Comparison of ENCODE assay signal across 8 mouse cellular contexts in genomic region chr19:42166130-42166529, GRCm38 (mm10). TPM values are rescaled to one million over a fixed set of nuclear protein-coding genes. Genes with fewer than 3 reads are reported as not detected.
DNase-seq lines count a peak whose midpoint lies in the region; ATAC-seq and TF ChIP-seq lines count a peak whose summit lies in the region.

No protein-coding gene starts in this region.

- H3K9me3 ChIP-seq in forebrain, embryonic 10.5 days: no peaks in the 10 kb centered on the region
- H3K9me3 ChIP-seq in liver, embryonic 16.5 days (replicated peaks; ENCODE audit: control insufficient read depth, low read length): no peaks in the 10 kb centered on the region
- no peaks in the 10 kb centered on the region for H3K9me3 ChIP-seq in neural tube, embryonic 13.5 days
- no peaks in the 10 kb centered on the region for H3K9me3 ChIP-seq in stomach, postnatal 0 days (ENCODE audit: control insufficient read depth, low read length)

- WGBS in forebrain, embryonic 10.5 days: 8% methylated on average over 12 of the region's 12 CpGs
- 3% methylated on average over 12 of the region's 12 CpGs for WGBS in liver, embryonic 16.5 days (ENCODE audit: insufficient replicate concordance)
- WGBS in neural tube, embryonic 13.5 days: 2% methylated on average over 12 of the region's 12 CpGs
- 3% methylated on average over 12 of the region's 12 CpGs for WGBS in stomach, postnatal 0 days

- TF ChIP-seq CTCF in stomach, postnatal 0 days (IDR thresholded peaks at IDR 0.05; ENCODE audit: low read depth): peak; percentile 95

- H3K27ac ChIP-seq in brown adipose tissue, adult 24 weeks (replicated peaks; ENCODE audit: low read depth, low read length): no peak overlapping the region
- H3K27ac ChIP-seq in forebrain, embryonic 10.5 days: 0 out of 2 replicates have a peak overlapping the region, but pooled peaks have one; percentile 1
- H3K27ac ChIP-seq in liver, embryonic 16.5 days (ENCODE audit: low read length): no peak overlapping the region
- H3K27ac ChIP-seq in neural tube, embryonic 13.5 days (replicated peaks): no peak overlapping the region
- H3K27ac ChIP-seq in stomach, postnatal 0 days (replicated peaks): no peak overlapping the region

- H3K27me3 ChIP-seq in forebrain, embryonic 10.5 days (ENCODE audit: poor library complexity, severe bottlenecking): peaks cover 37% of the 10 kb centered on the region
- H3K27me3 ChIP-seq in liver, embryonic 16.5 days (ENCODE audit: control insufficient read depth, insufficient read depth, low read depth, low read length): no peaks in the 10 kb centered on the region
- H3K27me3 ChIP-seq in neural tube, embryonic 13.5 days: peaks cover 26% of the 10 kb centered on the region
- no peaks in the 10 kb centered on the region for H3K27me3 ChIP-seq in stomach, postnatal 0 days (ENCODE audit: control insufficient read depth, insufficient read depth, low read length)

- peak; percentile 78 to 83 for DNase-seq in CD8-positive naive resting alpha-beta T cell, adult 2 months (ENCODE audit: low read depth in 2 of 2, low spot score in 2 of 2)
- DNase-seq in forebrain, embryonic 10.5 days (ENCODE audit: extremely low spot score, low spot score): peak; percentile 80
- peak; percentile 89 to 95 for DNase-seq in heart, postnatal 14 days
- peak; percentile 94 to 97 for DNase-seq in kidney, postnatal 4 days
- DNase-seq in stomach, postnatal 0 days (ENCODE audit: low spot score): peak; percentile 86

- TF ChIP-seq EP300 in stomach, postnatal 0 days (optimal IDR thresholded peaks at IDR 0.05): no peak

- H3K36me3 ChIP-seq in forebrain, embryonic 10.5 days (replicated peaks): no peaks in the 10 kb centered on the region
- no peaks in the 10 kb centered on the region for H3K36me3 ChIP-seq in liver, embryonic 16.5 days (ENCODE audit: control insufficient read depth, insufficient read depth)
- no peaks in the 10 kb centered on the region for H3K36me3 ChIP-seq in neural tube, embryonic 13.5 days
- no peaks in the 10 kb centered on the region for H3K36me3 ChIP-seq in stomach, postnatal 0 days (ENCODE audit: control insufficient read depth, insufficient read depth, low read length)

- peak overlapping the region; percentile 31; the same call in 1 of the 2 replicates for H3K4me3 ChIP-seq in brown adipose tissue, adult 24 weeks (ENCODE audit: insufficient read depth, low read depth, low read length)
- peak overlapping the region; percentile 23; the same call in 1 of the 2 replicates for H3K4me3 ChIP-seq in forebrain, embryonic 10.5 days
- H3K4me3 ChIP-seq in liver, embryonic 16.5 days (ENCODE audit: low read depth, low read length): peak overlapping the region; percentile 24
- H3K4me3 ChIP-seq in neural tube, embryonic 13.5 days: no peak overlapping the region
- no peak overlapping the region for H3K4me3 ChIP-seq in stomach, postnatal 0 days (ENCODE audit: low read depth, low read length)

- ATAC-seq in liver, embryonic 16.5 days (ENCODE audit: low read depth): no peak
- ATAC-seq in neural tube, embryonic 13.5 days (ENCODE audit: low read depth): no peak
- no peak for ATAC-seq in stomach, postnatal 0 days (ENCODE audit: low FRiP score, low TSS enrichment)

- intact Hi-C loops in heart, postnatal 14 days (cut with DNase I): loop anchor here (1.0 to 5.0 kb wide), 2 partner anchors 22 to 129 kb away; partner anchors contain the start of gene Ankrd2

- H3K4me1 ChIP-seq in brown adipose tissue, adult 24 weeks (ENCODE audit: control insufficient read depth, insufficient read depth, insufficient read length, low read length): peaks cover under 1% of the 10 kb centered on the region; the same call in 1 of the 2 replicates
- H3K4me1 ChIP-seq in forebrain, embryonic 10.5 days: peaks cover 15% of the 10 kb centered on the region
- H3K4me1 ChIP-seq in liver, embryonic 16.5 days (ENCODE audit: control insufficient read depth, low read depth, low read length): peaks cover 15% of the 10 kb centered on the region
- H3K4me1 ChIP-seq in neural tube, embryonic 13.5 days (replicated peaks): peaks cover 43% of the 10 kb centered on the region
- H3K4me1 ChIP-seq in stomach, postnatal 0 days (replicated peaks; ENCODE audit: control insufficient read depth, insufficient read depth): no peaks in the 10 kb centered on the region; the same call in none of the 2 replicates

- peak overlapping the region; percentile 44 for H3K4me2 ChIP-seq in liver, embryonic 16.5 days (ENCODE audit: low read depth, low read length)
- H3K4me2 ChIP-seq in neural tube, embryonic 13.5 days: peak overlapping the region; percentile 44
- H3K4me2 ChIP-seq in stomach, postnatal 0 days (replicated peaks; ENCODE audit: low read depth): peak overlapping the region; percentile 47

- H3K9ac ChIP-seq in liver, embryonic 16.5 days (ENCODE audit: low read depth, low read length): no peak overlapping the region
- H3K9ac ChIP-seq in neural tube, embryonic 13.5 days: peak overlapping the region; percentile 41; the same call in 1 of the 2 replicates
- H3K9ac ChIP-seq in stomach, postnatal 0 days (ENCODE audit: low read length): no peak overlapping the region

RNA-seq across cellular contexts. Expression of gene Zfyve27, which starts 2.4 kb away (rescaled TPM):
- polyA plus RNA-seq in brown adipose tissue, adult 24 weeks (2012; ENCODE audit: insufficient read depth, insufficient read length, missing spikeins): 11.3 and 12.7 TPM in 2 replicates
- 27.0 and 30.3 TPM in 2 replicates for polyA plus RNA-seq in forebrain, embryonic 10.5 days (2016; fragmentation: Nextera tagmentation; extraction: Ambion mirVana)
- 10 to 100 TPM; 24.6 to 26.5 TPM for total RNA-seq in heart, postnatal 14 days (2021)
- 8.5 and 9.9 TPM in 2 replicates for polyA plus RNA-seq in liver, embryonic 16.5 days (2015; fragmentation: Nextera tagmentation; extraction: Ambion mirVana)
- polyA plus RNA-seq in neural tube, embryonic 13.5 days (2015; fragmentation: Nextera tagmentation; extraction: Ambion mirVana): 62.0 and 65.1 TPM in 2 replicates
- 14.1 and 15.3 TPM in 2 replicates for polyA plus RNA-seq in stomach, postnatal 0 days (2015; fragmentation: Nextera tagmentation; extraction: Ambion mirVana)

RNA-seq across cellular contexts. Expression of gene Marveld1, which starts 18.9 kb away (rescaled TPM):
- polyA plus RNA-seq in brown adipose tissue, adult 24 weeks (2012; ENCODE audit: insufficient read depth, insufficient read length, missing spikeins): 33.6 and 41.9 TPM in 2 replicates
- polyA plus RNA-seq in forebrain, embryonic 10.5 days (2016; fragmentation: Nextera tagmentation; extraction: Ambion mirVana): 2.4 and 3.1 TPM in 2 replicates
- 10 to 100 TPM; 21.6 to 23.8 TPM for total RNA-seq in heart, postnatal 14 days (2021)
- polyA plus RNA-seq in liver, embryonic 16.5 days (2015; fragmentation: Nextera tagmentation; extraction: Ambion mirVana): 2.0 TPM in 2 replicates
- polyA plus RNA-seq in neural tube, embryonic 13.5 days (2015; fragmentation: Nextera tagmentation; extraction: Ambion mirVana): 3.2 and 4.1 TPM in 2 replicates
- polyA plus RNA-seq in stomach, postnatal 0 days (2015; fragmentation: Nextera tagmentation; extraction: Ambion mirVana): 15.3 and 23.6 TPM in 2 replicates

RNA-seq across cellular contexts. Expression of gene Sfrp5, which starts 35.9 kb away (rescaled TPM):
- 2.8 and 4.7 TPM in 2 replicates for polyA plus RNA-seq in brown adipose tissue, adult 24 weeks (2012; ENCODE audit: insufficient read depth, insufficient read length, missing spikeins)
- 0.14 TPM in 1 of 2 replicates, not detected in the other for polyA plus RNA-seq in forebrain, embryonic 10.5 days (2016; fragmentation: Nextera tagmentation; extraction: Ambion mirVana)
- total RNA-seq in heart, postnatal 14 days (2021): 1 to 10 TPM; 1.2 to 3.3 TPM
- polyA plus RNA-seq in liver, embryonic 16.5 days (2015; fragmentation: Nextera tagmentation; extraction: Ambion mirVana): 0.37 TPM in 1 of 2 replicates, not detected in the other
- 20.0 and 26.8 TPM in 2 replicates for polyA plus RNA-seq in neural tube, embryonic 13.5 days (2015; fragmentation: Nextera tagmentation; extraction: Ambion mirVana)
- 0.55 and 0.74 TPM in 2 replicates for polyA plus RNA-seq in stomach, postnatal 0 days (2015; fragmentation: Nextera tagmentation; extraction: Ambion mirVana)

RNA-seq across cellular contexts. Expression of gene Avpi1, which starts 37.3 kb away (rescaled TPM):
- 12.6 and 16.8 TPM in 2 replicates for polyA plus RNA-seq in brown adipose tissue, adult 24 weeks (2012; ENCODE audit: insufficient read depth, insufficient read length, missing spikeins)
- 23.5 and 23.9 TPM in 2 replicates for polyA plus RNA-seq in forebrain, embryonic 10.5 days (2016; fragmentation: Nextera tagmentation; extraction: Ambion mirVana)
- total RNA-seq in heart, postnatal 14 days (2021): 10 to 100 TPM; 10.8 to 11.7 TPM
- 22.5 and 24.8 TPM in 2 replicates for polyA plus RNA-seq in liver, embryonic 16.5 days (2015; fragmentation: Nextera tagmentation; extraction: Ambion mirVana)
- 9.1 and 9.7 TPM in 2 replicates for polyA plus RNA-seq in neural tube, embryonic 13.5 days (2015; fragmentation: Nextera tagmentation; extraction: Ambion mirVana)
- polyA plus RNA-seq in stomach, postnatal 0 days (2015; fragmentation: Nextera tagmentation; extraction: Ambion mirVana): 108 and 117 TPM in 2 replicates

Comparison
In these comparisons a context has a peak if more than half of its experiments do, and no peak if none do; other contexts are left out.
1. H3K4me3 ChIP-seq: peak in brown adipose tissue, adult 24 weeks (single experiment), forebrain, embryonic 10.5 days (single experiment) and liver, embryonic 16.5 days (single experiment); none in neural tube, embryonic 13.5 days (single experiment) and stomach, postnatal 0 days (single experiment).
2. Peak in every context shown above with its lines, with median percentiles within 50 percentile points of each other: DNase-seq and H3K4me2 ChIP-seq.